Comparison of ENCODE assay signal across 9 mouse cellular contexts in genomic region chr3:88220842-88221241, GRCm38 (mm10). TPM values are rescaled to one million over a fixed set of nuclear protein-coding genes. Genes with fewer than 3 reads are reported as not detected.
DNase-seq lines count a peak whose midpoint lies in the region; ATAC-seq lines count a peak whose summit lies in the region.
"Had no signal": no experiment of that assay in that cellular context is flagged by ENCODE, and none has a peak within 500 bp of the region (broad histone marks: within the 10 kb centered on the region; RNA-seq: fewer than 3 reads in every experiment).

No protein-coding gene starts in this region.

- no peaks in the 10 kb centered on the region for H3K9me3 ChIP-seq in embryonic facial prominence, embryonic 10.5 days
- no peaks in the 10 kb centered on the region for H3K9me3 ChIP-seq in hindbrain, embryonic 12.5 days (replicated peaks)
- no peaks in the 10 kb centered on the region for H3K9me3 ChIP-seq in liver, embryonic 11.5 days (ENCODE audit: control insufficient read depth, low read length)
- H3K9me3 ChIP-seq: embryonic facial prominence, embryonic 13.5 days had no signal

- 3% methylated on average over 6 of the region's 6 CpGs for WGBS in embryonic facial prominence, embryonic 10.5 days
- 3% methylated on average over 6 of the region's 6 CpGs for WGBS in hindbrain, embryonic 12.5 days
- WGBS in liver, embryonic 11.5 days = 2% methylated on average over 6 of the region's 6 CpGs

- H3K4me2 ChIP-seq in hindbrain, embryonic 12.5 days (replicated peaks) = peak overlapping the region; percentile 64
- no peak overlapping the region for H3K4me2 ChIP-seq in liver, embryonic 11.5 days
- H3K4me2 ChIP-seq: embryonic facial prominence, embryonic 13.5 days had no signal

- DNase-seq in 3134 (ENCODE audit: extremely low read depth, insufficient read length, low spot score) (peak; percentile 57), MEL-GATA-1-ER (ENCODE audit: extremely low read depth, low read depth) (peak; percentile 57)
- DNase-seq in embryonic facial prominence, embryonic 10.5 days (ENCODE audit: low spot score) = peak; percentile 87
- DNase-seq in liver, embryonic 11.5 days (ENCODE audit: low spot score) = peak; percentile 76
- DNase-seq in neural tube, embryonic 10.5 days (ENCODE audit: extremely low spot score, low spot score) = peak; percentile 82
- peak; percentile 41 to 62 for DNase-seq in urinary bladder, postnatal 36 days (ENCODE audit: low spot score in 2 of 2)
- no peak for DNase-seq in cerebellum, adult 11-12 months

- H3K4me3 ChIP-seq in embryonic facial prominence, embryonic 10.5 days = no peak overlapping the region
- H3K4me3 ChIP-seq in hindbrain, embryonic 12.5 days = peak overlapping the region; percentile 10; the same call in 1 of the 2 replicates
- H3K4me3 ChIP-seq in liver, embryonic 11.5 days (ENCODE audit: low read depth, low read length) = no peak overlapping the region
- H3K4me3 ChIP-seq: embryonic facial prominence, embryonic 13.5 days had no signal

- H3K36me3 ChIP-seq in embryonic facial prominence, embryonic 10.5 days (replicated peaks) = no peaks in the 10 kb centered on the region
- peaks cover 20% of the 10 kb centered on the region for H3K36me3 ChIP-seq in hindbrain, embryonic 12.5 days
- no peaks in the 10 kb centered on the region for H3K36me3 ChIP-seq in liver, embryonic 11.5 days (ENCODE audit: control insufficient read depth, insufficient read depth, low read length)
- H3K36me3 ChIP-seq: embryonic facial prominence, embryonic 13.5 days had no signal

- H3K4me1 ChIP-seq in embryonic facial prominence, embryonic 10.5 days = peaks cover 7% of the 10 kb centered on the region; the same call in 1 of the 2 replicates
- peaks cover 65% of the 10 kb centered on the region for H3K4me1 ChIP-seq in hindbrain, embryonic 12.5 days
- H3K4me1 ChIP-seq in liver, embryonic 11.5 days (replicated peaks; ENCODE audit: control insufficient read depth, insufficient read depth, low read length) = no peaks in the 10 kb centered on the region

- no peak for ATAC-seq in hindbrain, embryonic 12.5 days (ENCODE audit: low FRiP score)
- ATAC-seq in liver, embryonic 11.5 days (replicated peaks; ENCODE audit: low FRiP score) = no peak; the same call in 1 of the 2 replicates

- peaks cover 100% of the 10 kb centered on the region for H3K27me3 ChIP-seq in embryonic facial prominence, embryonic 10.5 days (replicated peaks; ENCODE audit: low read depth, poor library complexity, severe bottlenecking)
- peaks cover 51% of the 10 kb centered on the region for H3K27me3 ChIP-seq in hindbrain, embryonic 12.5 days
- H3K27me3 ChIP-seq in liver, embryonic 11.5 days (replicated peaks; ENCODE audit: control insufficient read depth, insufficient read depth, low read length) = peaks cover 81% of the 10 kb centered on the region

- no peak overlapping the region for H3K27ac ChIP-seq in embryonic facial prominence, embryonic 10.5 days (replicated peaks)
- peak overlapping the region; percentile 97 for H3K27ac ChIP-seq in hindbrain, embryonic 12.5 days
- no peak overlapping the region for H3K27ac ChIP-seq in liver, embryonic 11.5 days (ENCODE audit: low read depth, low read length)
- H3K27ac ChIP-seq: embryonic facial prominence, embryonic 13.5 days had no signal

- H3K9ac ChIP-seq in hindbrain, embryonic 12.5 days = peak overlapping the region; percentile 93
- H3K9ac ChIP-seq in liver, embryonic 11.5 days (ENCODE audit: low read depth, low read length) = no peak overlapping the region
- H3K9ac ChIP-seq: embryonic facial prominence, embryonic 13.5 days had no signal

RNA-seq across cellular contexts. Expression of gene Rhbg, which starts 33.7 kb away (rescaled TPM):
- polyA plus RNA-seq in embryonic facial prominence, embryonic 10.5 days (2016; fragmentation: Nextera tagmentation; extraction: Ambion mirVana) = 0.17 TPM in 1 of 2 replicates, not detected in the other
- 0.23 and 0.25 TPM in 2 replicates for polyA plus RNA-seq in hindbrain, embryonic 12.5 days (2016; fragmentation: Nextera tagmentation; extraction: Ambion mirVana)
- 16.3 and 19.5 TPM in 2 replicates for polyA plus RNA-seq in liver, embryonic 11.5 days (2014; fragmentation: Nextera tagmentation; extraction: Ambion mirVana)

Comparison
In these comparisons a context has a peak if more than half of its experiments do, and no peak if none do; other contexts are left out.
1. RNA of gene Rhbg, which starts 33.7 kb away (polyA plus RNA-seq): 16.3 to 19.5 TPM in liver, embryonic 11.5 days; 0.23 to 0.25 TPM in hindbrain, embryonic 12.5 days and 0.17 TPM in embryonic facial prominence, embryonic 10.5 days; every median in the first group is over 10 times any median in the second.